Mouse (Mus musculus): ENCODE results near the gene Hdgf. TPM values are rescaled to one million over a fixed set of nuclear protein-coding genes. Genes with fewer than 3 reads are reported as not detected.

Hdgf gene
- polyA plus RNA-seq (2017; shearing (Covaris generic)): 115 TPM

GRCm38 (mm10) chr3:87905880-87906485 is at the start of gene Hdgf:
TSS of gene Hdgf (plus strand) at chr3:87906321.

GRCm38 (mm10) chr3:87885281-87886003 is 20.7 kb upstream of the Hdgf start, which contains the start of gene Prcc:
TSS of gene Prcc (minus strand) at chr3:87885608.

GRCm38 (mm10) chr3:87919336-87920108 is 13.4 kb downstream of the Hdgf start, which contains the start of gene Mrpl24:
TSS of gene Mrpl24 (plus strand) at chr3:87919506.

GRCm38 (mm10) chr3:87930078-87930795 is 24.1 kb downstream of the Hdgf start, which contains the start of the genes Isg20l2 and Rrnad1:
TSS of gene Isg20l2 (plus strand) at chr3:87930314.
TSS of gene Rrnad1 (minus strand) at chr3:87930717.

GRCm38 (mm10) chr3:87948378-87949265 is 42.5 kb downstream of the Hdgf start, which contains the start of gene Crabp2:
TSS of gene Crabp2 (plus strand) at chr3:87948666.

Other genes with a start within 250 kb of the Hdgf start
- not detected for gene Lrrc71, start 157.7 kb upstream of the Hdgf start, polyA plus RNA-seq (2017; shearing (Covaris generic))
- not detected for gene Ntrk1, start 111.2 kb upstream of the Hdgf start, polyA plus RNA-seq (2017; shearing (Covaris generic))
- gene Insrr, start 109.4 kb upstream of the Hdgf start, polyA plus RNA-seq (2017; shearing (Covaris generic)): not detected
- 48.5 TPM for gene Pear1, start 82.0 kb upstream of the Hdgf start, polyA plus RNA-seq (2017; shearing (Covaris generic))
- gene Sh2d2a, start 59.6 kb upstream of the Hdgf start, polyA plus RNA-seq (2017; shearing (Covaris generic)): 461 TPM
- gene Prcc, start 20.7 kb upstream of the Hdgf start, polyA plus RNA-seq (2017; shearing (Covaris generic)): 13.9 TPM
- 123 TPM for gene Mrpl24, start 13.2 kb downstream of the Hdgf start, polyA plus RNA-seq (2017; shearing (Covaris generic))
- 31.8 TPM for gene Isg20l2, start 24.0 kb downstream of the Hdgf start, polyA plus RNA-seq (2017; shearing (Covaris generic))
- 16.9 TPM for gene Rrnad1, start 24.4 kb downstream of the Hdgf start, polyA plus RNA-seq (2017; shearing (Covaris generic))
- not detected for gene Crabp2, start 42.3 kb downstream of the Hdgf start, polyA plus RNA-seq (2017; shearing (Covaris generic))
- gene Nes, start 64.8 kb downstream of the Hdgf start, polyA plus RNA-seq (2017; shearing (Covaris generic)): not detected
- not detected for gene Bcan, start 93.9 kb downstream of the Hdgf start, polyA plus RNA-seq (2017; shearing (Covaris generic))
- gene Hapln2, start 121.3 kb downstream of the Hdgf start, polyA plus RNA-seq (2017; shearing (Covaris generic)): not detected
- gene Gpatch4, start 136.8 kb downstream of the Hdgf start, polyA plus RNA-seq (2017; shearing (Covaris generic)): 18.1 TPM
- gene Naxe, start 152.2 kb downstream of the Hdgf start, polyA plus RNA-seq (2017; shearing (Covaris generic)): 40.9 TPM
- not detected for gene Ttc24, start 172.0 kb downstream of the Hdgf start, polyA plus RNA-seq (2017; shearing (Covaris generic))
- gene Iqgap3, start 175.7 kb downstream of the Hdgf start, polyA plus RNA-seq (2017; shearing (Covaris generic)): 0.67 TPM
- gene Mef2d, start 236.1 kb downstream of the Hdgf start, polyA plus RNA-seq (2017; shearing (Covaris generic)): 208 TPM